In the genomic region with DNA sequence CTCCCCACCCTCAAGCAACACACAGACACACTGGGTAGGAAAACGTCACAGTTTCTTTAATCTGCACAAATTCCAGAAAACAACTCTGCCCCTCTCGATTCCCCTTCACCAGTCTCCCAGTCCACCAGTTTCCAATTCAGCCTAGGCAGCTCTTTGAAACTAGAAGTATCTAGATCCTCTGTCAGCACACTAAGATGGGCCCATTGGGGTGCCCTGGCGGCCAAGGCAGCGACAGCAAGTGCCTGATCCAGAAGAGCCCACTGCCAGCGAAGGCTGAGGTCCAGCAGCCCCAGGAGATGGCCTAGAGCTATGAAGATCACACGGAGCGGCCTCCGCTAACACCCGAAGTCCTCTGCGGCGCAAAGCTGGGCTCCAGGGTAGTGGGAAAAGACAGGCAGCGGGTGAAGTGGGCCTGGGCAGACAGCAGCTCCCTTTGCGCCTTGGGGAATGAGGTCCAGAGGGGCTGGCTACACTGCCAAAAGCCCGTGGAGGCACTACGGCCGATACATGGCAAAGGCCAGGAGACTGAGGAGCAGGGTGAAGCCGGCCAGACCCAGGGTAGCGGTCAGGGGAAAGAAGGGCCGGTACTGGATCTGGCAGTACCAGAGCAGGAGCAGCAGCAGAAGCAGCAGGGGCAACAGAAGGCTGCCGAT, we compare ENCODE assay signal across 1 mouse cellular context.
TF ChIP-seq lines count a peak whose summit lies in the region.

No protein-coding gene starts in this region.

TF ChIP-seq in MEL, 35 proteins besides CTCF, POLR2A, EP300 and RAD21:
- TF ChIP-seq UBTF (IDR thresholded peaks at IDR 0.05; ENCODE audit: borderline replicate concordance, insufficient read depth, low read depth, low read length) (no peak), BHLHE40 (IDR thresholded peaks at IDR 0.05; ENCODE audit: borderline replicate concordance, low read depth, low read length) (no peak), HCFC1 (IDR thresholded peaks at IDR 0.05; ENCODE audit: low read depth, low read length) (no peak), MXI1 (IDR thresholded peaks at IDR 0.05; ENCODE audit: low read depth, low read length) (no peak), TAL1 (IDR thresholded peaks at IDR 0.05; ENCODE audit: low read length) (no peak), MAZ (IDR thresholded peaks at IDR 0.05; ENCODE audit: low read depth, low read length) (no peak), CHD2 (IDR thresholded peaks at IDR 0.05; ENCODE audit: low read length) (no peak), CHD1 (IDR thresholded peaks at IDR 0.05; ENCODE audit: low read depth, low read length) (0 out of 2 replicates have a peak, but pooled peaks have one; percentile 67), POLR2AphosphoS2 (IDR thresholded peaks at IDR 0.05; ENCODE audit: low read length) (no peak), MAX (IDR thresholded peaks at IDR 0.05; ENCODE audit: low read length) (peak; percentile 56), MYB (IDR thresholded peaks at IDR 0.05; ENCODE audit: low read depth, low read length) (0 out of 2 replicates have a peak, but pooled peaks have one; percentile 17)
